Mouse (Mus musculus): ENCODE measurements around the gene Hist1h3e. TPM values are rescaled to one million over a fixed set of nuclear protein-coding genes. Genes with fewer than 3 reads are reported as not detected.

The Hist1h3e gene
- polyA plus RNA-seq, 1 experiment from 2014 or later, result 2.0 TPM

GRCm38 (mm10) chr13:23517603-23518294 is 44.4 kb downstream of the Hist1h3e start:
- Histone ChIP-seq H3K27me3 (ENCODE audit: control insufficient read depth, insufficient read depth, low read length) (no peaks in the 10 kb centered on the region), H3K9ac (ENCODE audit: low read length) (peak overlapping the region; percentile 74), H3K4me1 (ENCODE audit: control insufficient read depth in 2 of 2, insufficient read depth in 2 of 2, low read length in 2 of 2) (peaks cover 3 to 4% of the 10 kb centered on the region in 2 experiments; a peak in 2 of 4 replicates), H3K36me3 (ENCODE audit: control insufficient read depth, insufficient read depth, low read length) (no peaks in the 10 kb centered on the region), H3K9me3 (ENCODE audit: control insufficient read depth, low read length) (no peaks in the 10 kb centered on the region), H3K4me3 (ENCODE audit: control insufficient read depth in 1 of 2, insufficient read depth in 1 of 2, low read depth in 1 of 2, low read length in 2 of 2) (peak overlapping the region; percentile 62 to 74), H3K27ac (replicated peaks in 1 of 2; ENCODE audit: control insufficient read depth in 1 of 2, insufficient read depth in 1 of 2, low read depth in 2 of 2, low read length in 2 of 2) (peak overlapping the region; percentile 78 to 89), H3K4me2 (ENCODE audit: low read length) (peak overlapping the region; percentile 96)
- ATAC-seq (ENCODE audit: insufficient number of reproducible peaks, insufficient read depth, low FRiP score, low read depth), result peak; percentile 79
- under 1% methylated on average over 27 of the region's 27 CpGs for WGBS

DNA sequence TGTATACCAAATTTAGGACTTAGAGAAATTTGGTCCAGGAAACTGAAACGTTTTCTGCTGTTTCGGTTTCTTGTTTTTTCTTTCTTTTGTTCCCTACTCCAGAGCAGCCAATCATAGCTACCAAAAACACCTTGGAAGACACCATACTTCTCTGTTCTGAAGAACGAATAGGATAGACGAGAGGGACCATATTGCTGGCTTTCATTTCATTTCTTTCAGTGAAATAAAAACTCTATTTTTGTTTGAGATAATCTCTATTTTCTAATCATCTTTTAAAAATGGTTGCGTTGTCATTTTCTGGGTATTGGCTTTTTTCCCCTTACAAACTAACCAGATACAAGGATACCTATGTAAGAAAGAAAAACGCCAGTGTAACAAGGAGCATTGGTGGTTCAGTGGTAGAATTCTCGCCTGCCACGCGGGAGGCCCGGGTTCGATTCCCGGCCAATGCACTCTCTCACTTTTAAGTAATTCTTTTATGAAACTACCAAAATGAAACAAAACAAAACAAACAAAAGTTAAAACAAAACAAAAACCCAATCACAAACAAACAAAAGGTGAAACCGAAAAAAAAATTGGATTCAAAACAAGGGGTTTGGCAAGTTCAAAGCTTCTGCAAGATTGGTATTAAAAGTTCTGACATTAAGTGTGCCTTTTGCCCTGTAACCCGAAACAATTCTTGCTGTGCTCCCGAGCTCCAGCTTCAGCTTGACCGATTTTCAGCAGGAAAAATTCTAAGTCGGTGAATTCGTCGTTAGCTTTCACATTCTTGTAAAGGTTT is 45.2 kb downstream of the Hist1h3e start:
- WGBS, result 1% methylated on average over 19 of the region's 19 CpGs
- Histone ChIP-seq H3K4me2 (ENCODE audit: low read length) (peak overlapping the region; percentile 96), H3K9me3 (ENCODE audit: control insufficient read depth, low read length) (no peaks in the 10 kb centered on the region), H3K36me3 (ENCODE audit: control insufficient read depth, insufficient read depth, low read length) (no peaks in the 10 kb centered on the region), H3K4me3 (ENCODE audit: control insufficient read depth in 1 of 2, insufficient read depth in 1 of 2, low read depth in 1 of 2, low read length in 2 of 2) (peak overlapping the region; percentile 62 to 74), H3K4me1 (ENCODE audit: control insufficient read depth in 2 of 2, insufficient read depth in 2 of 2, low read length in 2 of 2) (peaks cover 3 to 4% of the 10 kb centered on the region in 2 experiments; a peak in 2 of 4 replicates), H3K9ac (ENCODE audit: low read length) (peak overlapping the region; percentile 69), H3K27ac (replicated peaks in 1 of 2; ENCODE audit: control insufficient read depth in 1 of 2, insufficient read depth in 1 of 2, low read depth in 2 of 2, low read length in 2 of 2) (peak overlapping the region; percentile 78 to 89), H3K27me3 (ENCODE audit: control insufficient read depth, insufficient read depth, low read length) (no peaks in the 10 kb centered on the region)
- no peak; the same call in 1 of the 2 replicates for ATAC-seq (ENCODE audit: insufficient number of reproducible peaks, insufficient read depth, low FRiP score, low read depth)

DNA sequence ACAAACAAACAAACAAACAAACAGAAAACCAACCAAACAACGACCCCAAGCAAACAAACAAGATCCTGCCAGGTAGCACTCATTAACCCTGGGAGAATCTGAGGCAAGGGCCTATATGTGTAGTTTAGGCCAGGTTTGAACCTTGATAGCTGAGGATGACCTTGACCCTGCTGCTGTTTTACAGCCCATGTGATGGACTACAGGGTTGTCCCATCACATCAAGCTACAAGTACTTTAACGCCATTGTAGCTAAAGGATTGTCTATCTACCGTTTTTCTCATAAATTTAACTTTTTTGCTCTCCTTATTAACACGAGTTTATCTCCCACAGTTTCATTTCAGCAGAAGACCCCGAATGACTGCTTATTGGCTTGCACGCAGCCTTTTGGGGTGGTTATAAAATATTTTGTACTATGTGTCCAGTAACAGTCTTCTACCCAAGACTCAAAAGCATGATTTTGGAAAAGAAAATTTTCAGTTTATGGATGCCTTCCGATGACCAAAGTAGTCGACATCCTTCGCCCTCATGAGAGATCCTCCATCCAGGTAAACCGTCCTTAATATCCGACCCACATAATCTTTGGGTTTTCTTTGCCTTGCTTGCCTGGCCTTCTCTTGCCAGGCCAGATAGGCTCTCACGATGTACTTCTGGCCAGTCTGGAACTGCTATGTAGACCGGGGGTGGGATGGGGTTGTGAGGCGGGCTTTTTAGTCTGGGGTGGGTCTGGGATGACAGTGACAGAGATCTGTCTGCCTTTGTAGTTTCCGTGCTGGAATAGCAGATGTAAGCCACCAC is 46.1 kb downstream of the Hist1h3e start:
- WGBS, result 53% methylated on average over 15 of the region's 15 CpGs
- ATAC-seq (ENCODE audit: insufficient number of reproducible peaks, insufficient read depth, low FRiP score, low read depth), result no peak
- peak overlapping the region; percentile 96 for H3K4me2 ChIP-seq (ENCODE audit: low read length)
- 0 out of 4 replicates have a peak overlapping the region, but pooled peaks of 1 of the 2 experiments have one; percentile 28 for H3K27ac ChIP-seq (replicated peaks in 1 of 2; ENCODE audit: control insufficient read depth in 1 of 2, insufficient read depth in 1 of 2, low read depth in 2 of 2, low read length in 2 of 2)
- no peaks in the 10 kb centered on the region for H3K9me3 ChIP-seq (ENCODE audit: control insufficient read depth, low read length)
- no peaks in the 10 kb centered on the region for H3K27me3 ChIP-seq (ENCODE audit: control insufficient read depth, insufficient read depth, low read length)
- H3K36me3 ChIP-seq (ENCODE audit: control insufficient read depth, insufficient read depth, low read length), result no peaks in the 10 kb centered on the region
- peaks cover 3 to 4% of the 10 kb centered on the region in 2 experiments; a peak in 2 of 4 replicates for H3K4me1 ChIP-seq (ENCODE audit: control insufficient read depth in 2 of 2, insufficient read depth in 2 of 2, low read length in 2 of 2)
- peak overlapping the region; percentile 48; the same call in 1 of the 2 replicates for H3K9ac ChIP-seq (ENCODE audit: low read length)
- peak overlapping the region; percentile 28 to 62 for H3K4me3 ChIP-seq (ENCODE audit: control insufficient read depth in 1 of 2, insufficient read depth in 1 of 2, low read depth in 1 of 2, low read length in 2 of 2)

DNA sequence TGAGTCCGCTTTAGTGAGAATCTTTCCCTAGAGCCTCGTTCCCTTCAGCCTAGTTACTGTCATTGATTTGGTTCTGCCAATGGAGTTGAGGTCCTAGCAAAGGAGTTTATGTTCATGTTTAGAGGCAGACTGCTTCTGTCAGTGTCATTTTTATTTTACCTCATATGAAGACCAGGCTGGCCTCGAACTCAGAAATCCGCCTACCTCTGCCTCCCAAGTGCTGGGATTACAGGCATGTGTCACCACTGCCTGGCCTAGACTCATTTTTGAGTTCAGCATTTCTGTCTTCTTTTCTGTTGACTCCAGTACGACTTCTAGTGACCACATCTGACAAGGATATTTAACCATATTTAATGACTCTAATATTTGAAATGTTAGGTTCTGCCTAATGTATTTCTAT is 46.9 kb downstream of the Hist1h3e start:
- Histone ChIP-seq H3K27ac (replicated peaks in 1 of 2; ENCODE audit: control insufficient read depth in 1 of 2, insufficient read depth in 1 of 2, low read depth in 2 of 2, low read length in 2 of 2) (no peak overlapping the region), H3K4me2 (ENCODE audit: low read length) (no peak overlapping the region), H3K4me3 (ENCODE audit: control insufficient read depth in 1 of 2, insufficient read depth in 1 of 2, low read depth in 1 of 2, low read length in 2 of 2) (no peak overlapping the region), H3K4me1 (ENCODE audit: control insufficient read depth in 2 of 2, insufficient read depth in 2 of 2, low read length in 2 of 2) (peaks cover 3 to 5% of the 10 kb centered on the region in 2 experiments; a peak in 2 of 4 replicates), H3K9me3 (ENCODE audit: control insufficient read depth, low read length) (no peaks in the 10 kb centered on the region), H3K36me3 (ENCODE audit: control insufficient read depth, insufficient read depth, low read length) (no peaks in the 10 kb centered on the region), H3K9ac (ENCODE audit: low read length) (no peak overlapping the region), H3K27me3 (ENCODE audit: control insufficient read depth, insufficient read depth, low read length) (no peaks in the 10 kb centered on the region)
- WGBS, result 82% methylated on average over 5 of the region's 5 CpGs
- no peak for ATAC-seq (ENCODE audit: insufficient number of reproducible peaks, insufficient read depth, low FRiP score, low read depth)

DNA sequence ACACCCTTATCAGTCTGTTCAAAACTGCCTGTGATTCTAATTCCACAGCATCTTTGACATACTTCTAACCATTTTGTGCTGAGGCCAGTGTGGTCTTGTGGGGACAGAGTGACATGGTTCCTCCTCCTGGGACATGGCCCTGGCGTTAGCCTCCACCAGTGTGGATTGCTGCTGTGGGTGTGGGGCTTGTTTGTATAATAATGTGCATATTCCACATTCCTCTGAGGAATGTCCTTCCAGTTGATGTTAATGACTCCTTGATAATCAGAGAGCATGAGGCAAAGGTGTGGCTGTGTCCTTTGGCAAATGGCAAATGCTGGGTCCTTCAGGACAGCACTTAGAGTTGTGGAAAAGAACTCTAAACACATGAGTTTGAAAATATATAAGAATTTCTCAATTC is 48.7 kb downstream of the Hist1h3e start:
- WGBS, result 68% methylated on average over 1 of the region's 1 CpGs
- no peak overlapping the region for H3K4me3 ChIP-seq (ENCODE audit: control insufficient read depth in 1 of 2, insufficient read depth in 1 of 2, low read depth in 1 of 2, low read length in 2 of 2)
- H3K27me3 ChIP-seq (ENCODE audit: control insufficient read depth, insufficient read depth, low read length), result no peaks in the 10 kb centered on the region
- no peak overlapping the region for H3K9ac ChIP-seq (ENCODE audit: low read length)
- no peak for ATAC-seq (ENCODE audit: insufficient number of reproducible peaks, insufficient read depth, low FRiP score, low read depth)
- H3K36me3 ChIP-seq (ENCODE audit: control insufficient read depth, insufficient read depth, low read length), result no peaks in the 10 kb centered on the region
- H3K4me1 ChIP-seq (ENCODE audit: control insufficient read depth in 2 of 2, insufficient read depth in 2 of 2, low read length in 2 of 2), result peaks cover 3 to 9% of the 10 kb centered on the region in 2 experiments; a peak in 2 of 4 replicates
- no peaks in the 10 kb centered on the region for H3K9me3 ChIP-seq (ENCODE audit: control insufficient read depth, low read length)
- H3K4me2 ChIP-seq (ENCODE audit: low read length), result no peak overlapping the region
- no peak overlapping the region for H3K27ac ChIP-seq (replicated peaks in 1 of 2; ENCODE audit: control insufficient read depth in 1 of 2, insufficient read depth in 1 of 2, low read depth in 2 of 2, low read length in 2 of 2)

Small RNA genes lying within 50 kb of the gene (microRNA-seq; reads per million reads assigned to microRNA genes)
- gene Gm44297, result not detected
- not detected for gene Gm44359
- not detected for gene Gm44394
- not detected for gene n-TStga1

Other genes with a start within 250 kb of the Hist1h3e start
- gene Zfp322a, start 193.2 kb downstream of the Hist1h3e start, polyA plus RNA-seq (2014; fragmentation: Nextera tagmentation; extraction: Ambion mirVana), result 39.5 and 41.0 TPM in 2 replicates
- 8.3 and 9.1 TPM in 2 replicates for gene Abt1, start 138.5 kb downstream of the Hist1h3e start, polyA plus RNA-seq (2014; fragmentation: Nextera tagmentation; extraction: Ambion mirVana)
- 1.7 and 1.9 TPM in 2 replicates for gene Btn1a1, start 96.5 kb downstream of the Hist1h3e start, polyA plus RNA-seq (2014; fragmentation: Nextera tagmentation; extraction: Ambion mirVana)
- gene Btn2a2, start 73.5 kb downstream of the Hist1h3e start, polyA plus RNA-seq (2014; fragmentation: Nextera tagmentation; extraction: Ambion mirVana), result 0.40 and 0.43 TPM in 2 replicates
- gene Hist1h4h, start 31.3 kb downstream of the Hist1h3e start, polyA plus RNA-seq (2014; fragmentation: Nextera tagmentation; extraction: Ambion mirVana), result 7.5 and 8.5 TPM in 2 replicates
- 3.8 and 5.4 TPM in 2 replicates for gene Hist1h2af, start 28.5 kb downstream of the Hist1h3e start, polyA plus RNA-seq (2014; fragmentation: Nextera tagmentation; extraction: Ambion mirVana)
- gene Hist1h3g, start 26.9 kb downstream of the Hist1h3e start, polyA plus RNA-seq (2014; fragmentation: Nextera tagmentation; extraction: Ambion mirVana), result 3.0 and 4.3 TPM in 2 replicates
- 0.65 and 0.66 TPM in 2 replicates for gene Hist1h2bh, start 19.0 kb downstream of the Hist1h3e start, polyA plus RNA-seq (2014; fragmentation: Nextera tagmentation; extraction: Ambion mirVana)
- 0.65 and 0.72 TPM in 2 replicates for gene Hist1h3f, start 18.3 kb downstream of the Hist1h3e start, polyA plus RNA-seq (2014; fragmentation: Nextera tagmentation; extraction: Ambion mirVana)
- gene Hist1h4f, start 10.7 kb downstream of the Hist1h3e start, polyA plus RNA-seq (2014; fragmentation: Nextera tagmentation; extraction: Ambion mirVana), result not detected in 2 replicates
- gene Hist1h1d, start 9.1 kb downstream of the Hist1h3e start, polyA plus RNA-seq (2014; fragmentation: Nextera tagmentation; extraction: Ambion mirVana), result 0.24 and 0.41 TPM in 2 replicates
- gene Hist1h2ae, start 8.9 kb upstream of the Hist1h3e start, polyA plus RNA-seq (2014; fragmentation: Nextera tagmentation; extraction: Ambion mirVana), result 34.9 and 49.1 TPM in 2 replicates
- 3.7 and 6.2 TPM in 2 replicates for gene Hist1h2bg, start 9.0 kb upstream of the Hist1h3e start, polyA plus RNA-seq (2014; fragmentation: Nextera tagmentation; extraction: Ambion mirVana)
- gene Hist1h2bf, start 11.8 kb upstream of the Hist1h3e start, polyA plus RNA-seq (2014; fragmentation: Nextera tagmentation; extraction: Ambion mirVana), result 0.61 and 3.7 TPM in 2 replicates
- gene Hist1h2ad, start 12.0 kb upstream of the Hist1h3e start, polyA plus RNA-seq (2014; fragmentation: Nextera tagmentation; extraction: Ambion mirVana), result 0.44 and 0.53 TPM in 2 replicates
- 2.2 and 3.7 TPM in 2 replicates for gene Hist1h3d, start 13.4 kb upstream of the Hist1h3e start, polyA plus RNA-seq (2014; fragmentation: Nextera tagmentation; extraction: Ambion mirVana)
- gene Hist1h4d, start 19.2 kb upstream of the Hist1h3e start, polyA plus RNA-seq (2014; fragmentation: Nextera tagmentation; extraction: Ambion mirVana), result 38.6 and 49.0 TPM in 2 replicates
- gene Hist1h2be, start 58.8 kb upstream of the Hist1h3e start, polyA plus RNA-seq (2014; fragmentation: Nextera tagmentation; extraction: Ambion mirVana), result 1.3 and 1.8 TPM in 2 replicates
- 8.7 and 10.0 TPM in 2 replicates for gene Hist1h1e, start 60.2 kb upstream of the Hist1h3e start, polyA plus RNA-seq (2014; fragmentation: Nextera tagmentation; extraction: Ambion mirVana)
- 0.46 and 0.65 TPM in 2 replicates for gene Hist1h2ac, start 121.6 kb upstream of the Hist1h3e start, polyA plus RNA-seq (2014; fragmentation: Nextera tagmentation; extraction: Ambion mirVana)
- gene Hist1h2bc, start 121.8 kb upstream of the Hist1h3e start, polyA plus RNA-seq (2014; fragmentation: Nextera tagmentation; extraction: Ambion mirVana), result 51.9 and 57.5 TPM in 2 replicates
- 0.30 TPM in 1 of 2 replicates, not detected in the other for gene Hist1h1t, start 133.4 kb upstream of the Hist1h3e start, polyA plus RNA-seq (2014; fragmentation: Nextera tagmentation; extraction: Ambion mirVana)
- 2.2 and 3.2 TPM in 2 replicates for gene Hist1h4c, start 136.1 kb upstream of the Hist1h3e start, polyA plus RNA-seq (2014; fragmentation: Nextera tagmentation; extraction: Ambion mirVana)
- 13.0 and 15.1 TPM in 2 replicates for gene Hfe, start 148.5 kb upstream of the Hist1h3e start, polyA plus RNA-seq (2014; fragmentation: Nextera tagmentation; extraction: Ambion mirVana)
- 36.9 and 43.9 TPM in 2 replicates for gene Hist1h1c, start 176.4 kb upstream of the Hist1h3e start, polyA plus RNA-seq (2014; fragmentation: Nextera tagmentation; extraction: Ambion mirVana)
- gene Hist1h3c, start 183.2 kb upstream of the Hist1h3e start, polyA plus RNA-seq (2014; fragmentation: Nextera tagmentation; extraction: Ambion mirVana), result 2.5 and 2.7 TPM in 2 replicates
- 1.7 and 2.3 TPM in 2 replicates for gene Hist1h2bb, start 184.4 kb upstream of the Hist1h3e start, polyA plus RNA-seq (2014; fragmentation: Nextera tagmentation; extraction: Ambion mirVana)
- 14.5 and 14.6 TPM in 2 replicates for gene Hist1h2ab, start 188.8 kb upstream of the Hist1h3e start, polyA plus RNA-seq (2014; fragmentation: Nextera tagmentation; extraction: Ambion mirVana)
- 4.6 and 6.7 TPM in 2 replicates for gene Hist1h3b, start 189.9 kb upstream of the Hist1h3e start, polyA plus RNA-seq (2014; fragmentation: Nextera tagmentation; extraction: Ambion mirVana)
- gene Hist1h4b, start 194.6 kb upstream of the Hist1h3e start, polyA plus RNA-seq (2014; fragmentation: Nextera tagmentation; extraction: Ambion mirVana), result 0.63 TPM in 1 of 2 replicates, not detected in the other
- 1.1 TPM in 1 of 2 replicates, not detected in the other for gene Hist1h4a, start 198.9 kb upstream of the Hist1h3e start, polyA plus RNA-seq (2014; fragmentation: Nextera tagmentation; extraction: Ambion mirVana)
- 2.6 and 3.0 TPM in 2 replicates for gene Hist1h3a, start 200.0 kb upstream of the Hist1h3e start, polyA plus RNA-seq (2014; fragmentation: Nextera tagmentation; extraction: Ambion mirVana)
- 1.6 and 2.7 TPM in 2 replicates for gene Hist1h1a, start 201.3 kb upstream of the Hist1h3e start, polyA plus RNA-seq (2014; fragmentation: Nextera tagmentation; extraction: Ambion mirVana)
- gene Trim38, start 207.5 kb upstream of the Hist1h3e start, polyA plus RNA-seq (2014; fragmentation: Nextera tagmentation; extraction: Ambion mirVana), result not detected in 2 replicates
- not detected in 2 replicates for gene Slc17a2, start 244.6 kb upstream of the Hist1h3e start, polyA plus RNA-seq (2014; fragmentation: Nextera tagmentation; extraction: Ambion mirVana)

All from heart, embryonic 14.5 days (tissue).